Mouse (Mus musculus) retina, embryonic 14.5 days (tissue): ENCODE results near the gene Hist1h2be.
"Not testable (repeated sequence)": the region's sequence is repeated elsewhere in the genome, so short reads cannot be mapped to it uniquely, and the experiment has no call there.

Experiments used
- DNase-seq: peaks from one replicate; pipeline ENCODE4 v3.0.0-alpha.2; 2015; ENCODE audit warnings: low spot score

Gene Hist1h2be

GRCm38 (mm10) chr13:23551146-23551834 lies 69.6 kb downstream of the Hist1h2be start, which contains the start of gene Hist1h4f:
Gene Hist1h4f, minus strand, starts transcription at chr13:23551648.
- DNase-seq: peak; percentile 96

DNA sequence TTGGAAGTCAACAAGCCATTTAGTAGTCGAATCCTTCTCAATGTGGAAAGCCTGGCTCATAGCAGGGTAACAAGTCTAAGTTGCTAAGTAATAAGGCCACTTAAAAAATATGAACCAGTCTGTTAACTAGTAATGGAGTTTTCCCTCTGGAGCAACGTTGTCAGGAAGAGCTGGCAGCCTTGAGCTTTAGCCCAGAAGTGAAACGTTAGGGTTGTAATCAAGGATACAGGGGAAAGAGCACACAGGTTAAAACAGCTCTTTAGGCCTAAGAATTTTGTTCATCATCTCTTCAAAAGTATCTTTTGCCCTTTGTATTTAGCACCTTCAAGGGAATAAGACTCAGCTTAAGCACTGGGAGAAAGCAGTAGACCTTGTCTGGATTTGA lies 70.2 kb downstream of the Hist1h2be start:
- DNase-seq: peak; percentile 43

- DNase-seq: no peak
Observed at GRCm38 (mm10) chr13:23546694-23547093, 74.2 kb downstream of the Hist1h2be start.

- not testable (repeated sequence) for DNase-seq
Observed at GRCm38 (mm10) chr13:23544787-23545120, 76.2 kb downstream of the Hist1h2be start.

DNA sequence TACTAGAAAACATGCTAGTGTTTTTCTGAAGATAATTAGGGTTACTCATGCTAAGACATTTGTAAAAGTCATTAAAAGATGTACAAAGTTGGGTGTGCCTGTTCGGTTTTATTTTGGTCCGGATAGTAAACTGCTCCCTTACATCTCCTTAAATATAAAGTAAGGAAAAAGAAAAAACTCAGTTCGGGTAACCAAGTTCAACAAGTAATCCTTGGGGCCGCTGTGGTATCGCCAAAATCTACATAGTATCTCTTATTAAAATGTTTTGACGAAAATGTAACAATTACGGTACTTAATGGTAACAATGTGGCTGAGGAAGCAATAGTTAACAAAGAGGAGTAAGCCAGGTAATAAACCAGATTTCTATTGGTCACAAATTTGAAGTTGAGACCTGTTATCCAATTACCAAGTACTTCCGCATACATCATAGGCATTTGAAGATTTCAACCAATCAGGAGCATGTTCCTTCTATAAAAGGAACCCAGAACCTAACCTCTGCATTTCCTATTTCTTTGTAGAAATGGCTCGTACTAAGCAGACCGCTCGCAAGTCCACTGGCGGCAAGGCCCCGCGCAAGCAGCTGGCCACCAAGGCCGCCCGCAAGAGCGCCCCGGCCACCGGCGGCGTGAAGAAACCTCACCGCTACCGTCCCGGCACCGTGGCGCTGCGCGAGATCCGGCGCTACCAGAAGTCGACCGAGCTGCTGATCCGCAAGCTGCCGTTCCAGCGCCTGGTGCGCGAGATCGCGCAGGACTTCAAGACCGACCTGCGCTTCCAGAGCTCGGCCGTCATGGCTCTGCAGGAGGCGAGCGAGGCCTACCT lies 76.7 kb downstream of the Hist1h2be start, which contains the start of gene Hist1h3f:
Gene Hist1h3f (plus strand): TSS at position 88 of the 822 bp plus-strand sequence.
- DNase-seq: peak; percentile 98

- DNase-seq: peak; percentile 85
Observed at GRCm38 (mm10) chr13:23542999-23543607, 77.8 kb downstream of the Hist1h2be start, which contains the start of gene Hist1h2bh. Gene Hist1h2bh, minus strand, starts transcription at chr13:23543392.

DNA sequence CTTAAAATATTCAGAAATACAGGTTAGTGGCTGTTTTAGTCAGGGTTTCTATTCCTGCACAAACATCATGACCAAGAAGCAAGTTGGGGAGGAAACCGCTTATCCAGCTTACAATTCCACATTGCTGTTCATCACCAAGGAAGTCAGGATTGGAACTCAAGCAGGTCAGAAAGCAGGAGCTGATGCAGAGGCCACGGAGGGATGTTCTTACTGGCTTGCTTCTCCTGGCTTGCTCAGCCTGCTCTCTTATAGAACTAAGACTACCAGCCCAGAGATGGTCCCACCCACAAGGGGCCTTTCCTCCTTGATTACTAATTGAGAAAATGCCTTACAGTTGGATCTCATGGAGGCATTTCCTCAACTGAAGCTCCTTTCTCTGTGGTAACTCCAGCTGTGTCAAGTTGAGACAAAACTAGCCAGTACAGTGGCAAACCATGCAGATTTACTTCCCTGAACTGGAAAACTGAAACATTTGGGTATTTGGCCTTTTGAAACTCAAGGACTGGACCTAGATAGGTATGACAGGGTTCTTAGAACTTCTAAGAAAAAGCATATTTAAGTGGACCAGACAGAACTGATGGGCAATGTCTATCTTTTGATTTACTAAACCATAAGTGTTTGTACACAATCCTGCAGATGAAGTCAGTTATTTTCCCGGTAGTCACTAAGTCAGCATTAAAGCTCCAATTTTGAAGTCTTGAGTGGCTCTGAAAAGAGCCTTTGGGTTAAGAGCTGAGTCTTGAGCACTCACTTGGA lies 78.5 kb downstream of the Hist1h2be start:
- DNase-seq: not testable (repeated sequence)

DNA sequence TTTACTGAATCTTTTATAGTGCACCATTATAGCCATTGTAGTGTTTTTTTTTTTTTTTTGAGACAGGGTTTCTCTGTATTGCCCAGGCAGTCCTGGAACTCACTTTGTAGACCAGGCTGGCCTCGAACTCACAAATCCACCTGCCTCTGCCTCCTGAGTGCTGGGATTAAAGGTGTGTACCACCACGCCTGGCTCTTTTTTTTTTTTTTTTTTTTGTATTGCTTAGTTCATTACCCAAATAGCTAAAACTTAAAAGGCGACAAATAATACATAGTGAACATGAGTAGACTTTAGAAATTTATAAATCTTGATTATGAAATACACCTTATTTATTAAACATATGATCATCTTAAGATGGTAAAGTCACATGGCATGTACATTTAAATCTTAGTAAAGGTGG lies 79.4 kb downstream of the Hist1h2be start:
- no peak for DNase-seq

DNA sequence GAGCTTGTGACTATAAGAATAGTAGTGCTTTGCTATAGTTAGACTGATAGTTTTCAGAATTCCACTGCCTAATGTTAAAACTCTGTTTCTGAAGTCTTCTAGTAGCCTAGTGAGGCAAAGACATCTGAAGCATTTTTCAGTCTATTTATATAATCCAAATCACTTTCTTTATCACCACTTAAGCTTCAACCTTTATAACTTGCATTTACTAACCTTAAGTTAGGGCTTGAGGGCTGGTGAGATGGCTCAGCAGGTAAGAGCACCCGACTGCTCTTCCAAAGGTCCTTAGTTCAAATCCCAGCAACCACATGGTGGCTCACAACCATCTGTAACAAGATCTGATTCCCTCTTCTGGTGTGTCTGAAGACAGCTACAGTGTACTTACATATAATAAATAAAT lies 81.1 kb downstream of the Hist1h2be start:
- not testable (repeated sequence) for DNase-seq

GRCm38 (mm10) chr13:23538249-23538648 lies 82.7 kb downstream of the Hist1h2be start:
- DNase-seq: no peak

DNA sequence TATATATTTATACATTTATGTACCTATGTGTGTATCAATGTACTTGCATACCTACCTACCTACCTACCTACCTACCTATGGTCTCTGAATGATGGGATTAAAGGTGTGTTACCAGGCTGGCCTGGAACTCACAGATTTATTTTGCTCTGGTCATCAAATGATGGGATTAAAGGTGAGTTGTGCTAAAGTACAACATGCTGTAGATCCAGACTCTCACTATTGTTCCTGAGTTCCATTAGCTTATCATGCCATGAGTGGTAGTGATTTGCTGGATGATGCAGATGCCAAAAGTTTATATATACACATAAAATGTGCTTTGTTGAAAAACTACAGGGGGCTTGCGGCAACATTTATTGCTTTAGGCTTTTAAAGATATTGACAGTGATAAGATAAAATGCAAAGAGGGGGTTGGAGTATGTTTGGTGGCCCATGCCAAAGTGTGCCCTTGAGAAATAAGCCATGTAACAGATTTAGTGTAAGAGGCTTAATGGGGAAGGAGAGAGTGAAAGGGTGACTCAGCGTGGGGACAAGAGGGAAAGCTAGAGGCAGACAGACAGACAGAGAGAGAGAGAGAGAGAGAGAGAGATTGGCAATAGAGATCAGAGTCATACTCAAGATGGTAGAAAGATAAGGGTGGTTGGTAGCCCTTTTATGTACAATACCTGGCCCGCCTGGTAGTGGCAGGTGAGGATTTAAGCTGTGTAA lies 83.8 kb downstream of the Hist1h2be start:
- no peak for DNase-seq

- no peak for DNase-seq
Observed at GRCm38 (mm10) chr13:23536076-23536822, 84.7 kb downstream of the Hist1h2be start.

DNA sequence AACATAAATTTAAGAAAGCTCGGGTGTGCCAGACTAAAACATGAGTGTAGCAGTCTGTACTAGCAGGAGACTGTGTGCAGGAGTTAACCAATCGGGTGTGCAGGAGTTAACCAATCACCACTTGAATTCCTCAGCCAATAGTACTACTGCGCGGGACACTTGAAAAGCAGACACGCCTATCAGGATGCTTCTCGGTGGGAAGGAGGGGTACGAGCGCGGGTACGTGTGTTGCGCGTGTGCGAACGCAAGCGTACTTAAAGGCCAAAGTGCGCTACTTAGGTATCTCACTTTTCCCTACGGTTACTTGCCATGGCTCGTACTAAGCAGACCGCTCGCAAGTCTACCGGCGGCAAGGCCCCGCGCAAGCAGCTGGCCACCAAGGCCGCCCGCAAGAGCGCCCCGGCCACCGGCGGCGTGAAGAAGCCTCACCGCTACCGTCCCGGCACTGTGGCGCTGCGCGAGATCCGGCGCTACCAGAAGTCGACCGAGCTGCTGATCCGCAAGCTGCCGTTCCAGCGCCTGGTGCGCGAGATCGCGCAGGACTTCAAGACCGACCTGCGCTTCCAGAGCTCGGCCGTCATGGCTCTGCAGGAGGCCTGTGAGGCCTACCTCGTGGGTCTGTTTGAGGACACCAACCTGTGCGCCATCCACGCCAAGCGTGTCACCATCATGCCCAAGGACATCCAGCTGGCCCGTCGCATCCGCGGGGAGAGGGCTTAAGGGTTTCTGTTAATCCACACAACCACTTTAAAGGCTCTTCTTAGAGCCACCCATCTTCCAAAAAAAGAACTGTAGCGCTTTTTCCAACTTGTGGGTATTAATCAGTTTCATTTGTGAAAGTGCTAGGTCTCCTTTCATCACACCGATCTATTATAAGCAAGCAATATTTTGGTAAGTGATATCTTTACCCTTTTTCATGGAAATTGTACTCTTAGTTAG lies 85.5 kb downstream of the Hist1h2be start, which contains the start of gene Hist1h3g:
Gene Hist1h3g (plus strand): TSS at position 286 of the 939 bp plus-strand sequence.
- DNase-seq: peak; percentile 92

GRCm38 (mm10) chr13:23534368-23535131 lies 86.4 kb downstream of the Hist1h2be start:
- DNase-seq: no peak
